Mouse (Mus musculus): ENCODE results near the gene Olfr914. TPM values are rescaled to one million over a fixed set of nuclear protein-coding genes. Genes with fewer than 3 reads are reported as not detected.

Olfr914 gene
- not detected in 2 replicates for polyA plus RNA-seq (2015; fragmentation: Nextera tagmentation; extraction: Ambion mirVana)

GRCm38 (mm10) chr9:38604802-38605201 is at the start of gene Olfr914:
Gene Olfr914, plus strand, starts transcription at chr9:38605102.

GRCm38 (mm10) chr9:38579878-38580277 is 25.0 kb upstream of the Olfr914 start, which contains the start of gene Olfr912:
Gene Olfr912, plus strand, starts transcription at chr9:38580178.

GRCm38 (mm10) chr9:38592459-38592858 is 12.4 kb upstream of the Olfr914 start, which contains the start of gene Olfr913:
Gene Olfr913, plus strand, starts transcription at chr9:38592759.

GRCm38 (mm10) chr9:38659775-38660174 is 54.9 kb downstream of the Olfr914 start, which contains the start of gene Olfr916:
Gene Olfr916, minus strand, starts transcription at chr9:38659875.

Other genes starting within 250 kb of the Olfr914 start
- not detected in 2 replicates for gene Olfr250, start 238.2 kb upstream of the Olfr914 start, polyA plus RNA-seq (2015; fragmentation: Nextera tagmentation; extraction: Ambion mirVana)
- gene Olfr251, start 228.0 kb upstream of the Olfr914 start, polyA plus RNA-seq (2015; fragmentation: Nextera tagmentation; extraction: Ambion mirVana) = not detected in 2 replicates
- not detected in 2 replicates for gene Olfr147, start 203.4 kb upstream of the Olfr914 start, polyA plus RNA-seq (2015; fragmentation: Nextera tagmentation; extraction: Ambion mirVana)
- gene Olfr901, start 175.6 kb upstream of the Olfr914 start, polyA plus RNA-seq (2015; fragmentation: Nextera tagmentation; extraction: Ambion mirVana) = not detected in 2 replicates
- gene Olfr902, start 157.4 kb upstream of the Olfr914 start, polyA plus RNA-seq (2015; fragmentation: Nextera tagmentation; extraction: Ambion mirVana) = not detected in 2 replicates
- not detected in 2 replicates for gene Olfr904, start 142.0 kb upstream of the Olfr914 start, polyA plus RNA-seq (2015; fragmentation: Nextera tagmentation; extraction: Ambion mirVana)
- gene Olfr905, start 134.0 kb upstream of the Olfr914 start, polyA plus RNA-seq (2015; fragmentation: Nextera tagmentation; extraction: Ambion mirVana) = not detected in 2 replicates
- not detected in 2 replicates for gene Olfr906, start 118.0 kb upstream of the Olfr914 start, polyA plus RNA-seq (2015; fragmentation: Nextera tagmentation; extraction: Ambion mirVana)
- not detected in 2 replicates for gene Olfr907, start 109.3 kb upstream of the Olfr914 start, polyA plus RNA-seq (2015; fragmentation: Nextera tagmentation; extraction: Ambion mirVana)
- not detected in 2 replicates for gene Olfr911-ps1, start 83.5 kb upstream of the Olfr914 start, polyA plus RNA-seq (2015; fragmentation: Nextera tagmentation; extraction: Ambion mirVana)
- not detected in 2 replicates for gene Olfr910, start 67.3 kb upstream of the Olfr914 start, polyA plus RNA-seq (2015; fragmentation: Nextera tagmentation; extraction: Ambion mirVana)
- not detected in 2 replicates for gene Olfr912, start 24.9 kb upstream of the Olfr914 start, polyA plus RNA-seq (2015; fragmentation: Nextera tagmentation; extraction: Ambion mirVana)
- not detected in 2 replicates for gene Olfr913, start 12.3 kb upstream of the Olfr914 start, polyA plus RNA-seq (2015; fragmentation: Nextera tagmentation; extraction: Ambion mirVana)
- gene Olfr916, start 54.8 kb downstream of the Olfr914 start, polyA plus RNA-seq (2015; fragmentation: Nextera tagmentation; extraction: Ambion mirVana) = not detected in 2 replicates
- gene Olfr917, start 60.7 kb downstream of the Olfr914 start, polyA plus RNA-seq (2015; fragmentation: Nextera tagmentation; extraction: Ambion mirVana) = not detected in 2 replicates
- not detected in 2 replicates for gene Olfr918, start 69.5 kb downstream of the Olfr914 start, polyA plus RNA-seq (2015; fragmentation: Nextera tagmentation; extraction: Ambion mirVana)
- not detected in 2 replicates for gene Olfr919, start 98.6 kb downstream of the Olfr914 start, polyA plus RNA-seq (2015; fragmentation: Nextera tagmentation; extraction: Ambion mirVana)
- 11.2 and 13.3 TPM in 2 replicates for gene Vwa5a, start 113.2 kb downstream of the Olfr914 start, polyA plus RNA-seq (2015; fragmentation: Nextera tagmentation; extraction: Ambion mirVana)
- 0.05 TPM in 1 of 2 replicates, not detected in the other for gene Olfr920, start 147.2 kb downstream of the Olfr914 start, polyA plus RNA-seq (2015; fragmentation: Nextera tagmentation; extraction: Ambion mirVana)
- gene Olfr921, start 168.0 kb downstream of the Olfr914 start, polyA plus RNA-seq (2015; fragmentation: Nextera tagmentation; extraction: Ambion mirVana) = not detected in 2 replicates
- not detected in 2 replicates for gene Olfr922, start 209.5 kb downstream of the Olfr914 start, polyA plus RNA-seq (2015; fragmentation: Nextera tagmentation; extraction: Ambion mirVana)
- not detected in 2 replicates for gene Olfr923, start 221.4 kb downstream of the Olfr914 start, polyA plus RNA-seq (2015; fragmentation: Nextera tagmentation; extraction: Ambion mirVana)
- not detected in 2 replicates for gene Olfr924, start 239.3 kb downstream of the Olfr914 start, polyA plus RNA-seq (2015; fragmentation: Nextera tagmentation; extraction: Ambion mirVana)
- gene Olfr26, start 250.0 kb downstream of the Olfr914 start, polyA plus RNA-seq (2015; fragmentation: Nextera tagmentation; extraction: Ambion mirVana) = not detected in 2 replicates

Data from neural tube, postnatal 0 days (tissue).